ENCODE assay signal across 21 mouse cellular contexts in the genomic region with DNA sequence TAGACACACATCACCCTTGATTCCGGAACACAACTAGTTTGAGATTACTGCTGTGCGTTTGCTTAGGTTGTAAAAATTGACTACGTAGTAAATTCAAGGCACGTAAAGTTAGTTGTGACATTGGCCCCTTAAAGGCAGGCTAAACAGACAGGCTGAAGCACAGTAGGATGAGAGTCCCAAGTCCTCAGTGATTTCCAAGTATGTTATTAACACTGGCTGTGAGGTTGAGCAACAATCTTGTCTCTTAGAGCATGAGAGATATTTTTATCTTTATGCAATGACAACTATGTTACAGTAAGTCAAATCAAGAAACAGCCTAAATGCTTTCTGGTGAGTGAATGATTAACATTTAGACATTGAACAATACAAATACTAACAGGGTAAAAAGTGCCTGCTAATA.
DNase-seq lines count a peak whose midpoint lies in the region; ATAC-seq and TF ChIP-seq lines count a peak whose summit lies in the region.
"Had no signal": no experiment of that assay in that cellular context is flagged by ENCODE, and none has a peak within 500 bp of the region (broad histone marks: within the 10 kb centered on the region; RNA-seq: fewer than 3 reads in every experiment).

No protein-coding gene starts in this region.

- no peak overlapping the region for H3K27ac ChIP-seq in intestine, embryonic 15.5 days
- H3K27ac ChIP-seq in intestine, postnatal 0 days (ENCODE audit: low read depth, low read length): no peak overlapping the region
- H3K27ac ChIP-seq in gastrocnemius, adult 2 months: no peak overlapping the region
- H3K27ac ChIP-seq: embryonic facial prominence, embryonic 13.5 days; embryonic facial prominence, embryonic 15.5 days; forebrain, embryonic 10.5 days; forebrain, embryonic 12.5 days had no signal

- no peaks in the 10 kb centered on the region for H3K4me1 ChIP-seq in intestine, embryonic 15.5 days (replicated peaks)
- H3K4me1 ChIP-seq in intestine, postnatal 0 days (replicated peaks; ENCODE audit: control insufficient read depth, insufficient read depth, low read length): no peaks in the 10 kb centered on the region
- H3K4me1 ChIP-seq: embryonic facial prominence, embryonic 13.5 days; embryonic facial prominence, embryonic 15.5 days; forebrain, embryonic 10.5 days; forebrain, embryonic 12.5 days had no signal

- TF ChIP-seq POLR2A in brain, embryonic 14.5 days (IDR thresholded peaks at IDR 0.05; ENCODE audit: borderline replicate concordance, extremely low read depth, insufficient read depth, insufficient read length, poor library complexity, severe bottlenecking): no peak

- peak; percentile 55; the same call in 1 of the 2 replicates for ATAC-seq in intestine, embryonic 15.5 days
- peak; percentile 61 for ATAC-seq in intestine, postnatal 0 days
- ATAC-seq: forebrain, embryonic 14.5 days; forebrain, embryonic 16.5 days had no signal

- DNase-seq in brain, embryonic 14.5 days (ENCODE audit: low read depth): peak; percentile 2
- no peak for DNase-seq in cerebellum, adult 8-10 months
- DNase-seq in gastrocnemius, adult 2 months: no peak
- DNase-seq: adrenal gland, adult 2 months; adrenal gland, postnatal 10 days; adrenal gland, postnatal 25 days; cerebellum, adult 11-12 months; cerebellum, adult 2 months; cerebellum, adult 9-11 months; cerebellum, postnatal 14 days; cerebellum, postnatal 36 days; embryo, embryonic 11 days had no signal

- no peak overlapping the region for H3K4me2 ChIP-seq in intestine, embryonic 15.5 days (replicated peaks)
- no peak overlapping the region for H3K4me2 ChIP-seq in intestine, postnatal 0 days (replicated peaks; ENCODE audit: low read depth)
- H3K4me2 ChIP-seq: embryonic facial prominence, embryonic 13.5 days; embryonic facial prominence, embryonic 15.5 days; forebrain, embryonic 12.5 days had no signal

- no peaks in the 10 kb centered on the region for H3K9me3 ChIP-seq in intestine, embryonic 15.5 days
- H3K9me3 ChIP-seq in intestine, postnatal 0 days (ENCODE audit: control insufficient read depth): no peaks in the 10 kb centered on the region
- H3K9me3 ChIP-seq: embryonic facial prominence, embryonic 13.5 days; embryonic facial prominence, embryonic 15.5 days; forebrain, embryonic 10.5 days; forebrain, embryonic 12.5 days had no signal

- 61% methylated on average over 4 of the region's 4 CpGs for WGBS in intestine, embryonic 15.5 days
- WGBS in intestine, postnatal 0 days: 43% methylated on average over 4 of the region's 4 CpGs

- no peak overlapping the region for H3K4me3 ChIP-seq in intestine, embryonic 15.5 days (replicated peaks)
- no peak overlapping the region for H3K4me3 ChIP-seq in intestine, postnatal 0 days (ENCODE audit: low read depth, low read length)
- H3K4me3 ChIP-seq in gastrocnemius, adult 2 months: no peak overlapping the region
- H3K4me3 ChIP-seq: embryonic facial prominence, embryonic 13.5 days; embryonic facial prominence, embryonic 15.5 days; erythroblast, embryonic 14.5 days; forebrain, embryonic 10.5 days; forebrain, embryonic 12.5 days had no signal

- intact Hi-C loops in gastrocnemius, adult 2 months (cut with DNase I): no loop called here

- TF ChIP-seq CTCF in brain, embryonic 14.5 days (IDR thresholded peaks at IDR 0.05; ENCODE audit: borderline replicate concordance, extremely low read depth, insufficient read depth, insufficient read length): no peak
- TF ChIP-seq CTCF in intestine, postnatal 0 days (IDR thresholded peaks at IDR 0.05; ENCODE audit: low read depth): no peak
- no peak for TF ChIP-seq CTCF in gastrocnemius, adult 2 months (IDR thresholded peaks at IDR 0.05)

- no peaks in the 10 kb centered on the region for H3K27me3 ChIP-seq in intestine, embryonic 15.5 days (replicated peaks)
- no peaks in the 10 kb centered on the region for H3K27me3 ChIP-seq in intestine, postnatal 0 days (replicated peaks; ENCODE audit: control insufficient read depth, insufficient read depth, low read length)
- H3K27me3 ChIP-seq: embryonic facial prominence, embryonic 13.5 days; embryonic facial prominence, embryonic 15.5 days; forebrain, embryonic 12.5 days had no signal

- H3K36me3 ChIP-seq in intestine, embryonic 15.5 days: no peaks in the 10 kb centered on the region
- H3K36me3 ChIP-seq in intestine, postnatal 0 days (ENCODE audit: control insufficient read depth, insufficient read depth): no peaks in the 10 kb centered on the region
- H3K36me3 ChIP-seq: embryonic facial prominence, embryonic 13.5 days; embryonic facial prominence, embryonic 15.5 days; forebrain, embryonic 10.5 days; forebrain, embryonic 12.5 days had no signal

- no peak overlapping the region for H3K9ac ChIP-seq in intestine, embryonic 15.5 days
- H3K9ac ChIP-seq in intestine, postnatal 0 days (ENCODE audit: low read depth, low read length): no peak overlapping the region
- H3K9ac ChIP-seq: embryonic facial prominence, embryonic 13.5 days; embryonic facial prominence, embryonic 15.5 days; forebrain, embryonic 12.5 days had no signal
